In genomic region chr5:98183031-98183595, GRCm38 (mm10) we compare ENCODE assay signal across 12 mouse cellular contexts. TPM values are rescaled to one million over a fixed set of nuclear protein-coding genes. Genes with fewer than 3 reads are reported as not detected.
DNase-seq lines count a peak whose midpoint lies in the region; ATAC-seq and TF ChIP-seq lines count a peak whose summit lies in the region.
"Had no signal": no experiment of that assay in that cellular context is flagged by ENCODE, and none has a peak within 500 bp of the region (broad histone marks: within the 10 kb centered on the region; RNA-seq: fewer than 3 reads in every experiment).

No protein-coding gene starts in this region.

- TF ChIP-seq CTCF in forebrain, postnatal 0 days (IDR thresholded peaks at IDR 0.05; ENCODE audit: low read depth): no peak

- H3K27me3 ChIP-seq in kidney, embryonic 15.5 days: peaks cover 99% of the 10 kb centered on the region
- peaks cover 34% of the 10 kb centered on the region for H3K27me3 ChIP-seq in forebrain, postnatal 0 days (ENCODE audit: insufficient read depth, low read length)
- peaks cover 52% of the 10 kb centered on the region for H3K27me3 ChIP-seq in midbrain, embryonic 14.5 days (ENCODE audit: control insufficient read depth, insufficient read depth, low read length)

- no peak overlapping the region for H3K4me3 ChIP-seq in kidney, embryonic 15.5 days (replicated peaks)
- peak overlapping the region; percentile 51 for H3K4me3 ChIP-seq in forebrain, postnatal 0 days (ENCODE audit: low read depth, low read length)
- peak overlapping the region; percentile 52 for H3K4me3 ChIP-seq in midbrain, embryonic 14.5 days (replicated peaks; ENCODE audit: low read depth, low read length)
- H3K4me3 ChIP-seq: embryonic facial prominence, embryonic 13.5 days had no signal

- no peak overlapping the region for H3K9ac ChIP-seq in kidney, embryonic 15.5 days
- peak overlapping the region; percentile 65 for H3K9ac ChIP-seq in forebrain, postnatal 0 days
- H3K9ac ChIP-seq in midbrain, embryonic 14.5 days (replicated peaks; ENCODE audit: low read length): peak overlapping the region; percentile 53
- H3K9ac ChIP-seq: embryonic facial prominence, embryonic 13.5 days had no signal

- DNase-seq in kidney, postnatal 10 days: no peak
- DNase-seq in embryo, embryonic 11 days: peak; percentile 38
- DNase-seq in forebrain, postnatal 0 days: peak; percentile 71
- DNase-seq in midbrain, embryonic 14.5 days: peak; percentile 44
- no peak for DNase-seq in ovary, postnatal 14 days (ENCODE audit: low spot score)
- DNase-seq in kidney, adult 18-20 months: no peak
- DNase-seq: adrenal gland, postnatal 14 days; thymus, postnatal 36 days had no signal

- H3K9me3 ChIP-seq in kidney, embryonic 15.5 days (replicated peaks): no peaks in the 10 kb centered on the region
- H3K9me3 ChIP-seq in forebrain, postnatal 0 days (ENCODE audit: low read length): no peaks in the 10 kb centered on the region
- no peaks in the 10 kb centered on the region for H3K9me3 ChIP-seq in midbrain, embryonic 14.5 days (ENCODE audit: control insufficient read depth, low read length)
- H3K9me3 ChIP-seq: embryonic facial prominence, embryonic 13.5 days had no signal

- 3% methylated on average over 14 of the region's 14 CpGs for WGBS in kidney, embryonic 15.5 days
- 3% methylated on average over 14 of the region's 14 CpGs for WGBS in forebrain, postnatal 0 days
- under 1% methylated on average over 14 of the region's 14 CpGs for WGBS in midbrain, embryonic 14.5 days

- ATAC-seq in kidney, embryonic 15.5 days (replicated peaks; ENCODE audit: low FRiP score): no peak
- 0 out of 2 replicates have a peak, but pooled peaks have one; percentile 3 for ATAC-seq in forebrain, postnatal 0 days
- no peak for ATAC-seq in midbrain, embryonic 14.5 days (ENCODE audit: low FRiP score, low TSS enrichment)
- no peak for ATAC-seq in frontal cortex, adult (ENCODE audit: low TSS enrichment)

- H3K36me3 ChIP-seq in kidney, embryonic 15.5 days: no peaks in the 10 kb centered on the region
- H3K36me3 ChIP-seq in forebrain, postnatal 0 days (ENCODE audit: insufficient read depth): no peaks in the 10 kb centered on the region
- H3K36me3 ChIP-seq in midbrain, embryonic 14.5 days (ENCODE audit: control insufficient read depth, insufficient read depth, low read length): no peaks in the 10 kb centered on the region
- H3K36me3 ChIP-seq: embryonic facial prominence, embryonic 13.5 days had no signal

- no peak overlapping the region for H3K27ac ChIP-seq in kidney, embryonic 15.5 days
- peak overlapping the region; percentile 81 for H3K27ac ChIP-seq in forebrain, postnatal 0 days (ENCODE audit: low read depth, low read length)
- peak overlapping the region; percentile 55; the same call in 1 of the 2 replicates for H3K27ac ChIP-seq in midbrain, embryonic 14.5 days (replicated peaks; ENCODE audit: low read depth, low read length)
- H3K27ac ChIP-seq: embryonic facial prominence, embryonic 13.5 days; macrophage had no signal

- peaks cover 37% of the 10 kb centered on the region for H3K4me1 ChIP-seq in kidney, embryonic 15.5 days
- H3K4me1 ChIP-seq in forebrain, postnatal 0 days (ENCODE audit: insufficient read depth): 0 out of 2 replicates have a peak, but pooled peaks cover 3% of the 10 kb centered on the region
- H3K4me1 ChIP-seq in midbrain, embryonic 14.5 days (ENCODE audit: control insufficient read depth, insufficient read depth, low read length): peaks cover 40% of the 10 kb centered on the region

- H3K4me2 ChIP-seq in kidney, embryonic 15.5 days: 0 out of 2 replicates have a peak overlapping the region, but pooled peaks have one; percentile 3
- H3K4me2 ChIP-seq in forebrain, postnatal 0 days (ENCODE audit: low read depth): peak overlapping the region; percentile 83
- H3K4me2 ChIP-seq in midbrain, embryonic 14.5 days (ENCODE audit: low read length): peak overlapping the region; percentile 89
- H3K4me2 ChIP-seq: embryonic facial prominence, embryonic 13.5 days had no signal

RNA-seq across cellular contexts. Expression of gene Prdm8, which starts 16.1 kb away (rescaled TPM):
- 0.08 TPM in 1 of 2 replicates, not detected in the other for polyA plus RNA-seq in kidney, embryonic 15.5 days (2015; fragmentation: Nextera tagmentation; extraction: Ambion mirVana)
- total RNA-seq in forebrain, postnatal 0 days (2014; rRNA removed): 17.5 and 25.6 TPM in 2 replicates
- polyA plus RNA-seq in forebrain, postnatal 0 days (2015; fragmentation: Nextera tagmentation; extraction: Ambion mirVana): 1.8 and 2.4 TPM in 2 replicates
- polyA plus RNA-seq in midbrain, embryonic 14.5 days (2014; fragmentation: Nextera tagmentation; extraction: Ambion mirVana): 3.5 and 4.4 TPM in 2 replicates
- polyA plus RNA-seq: macrophage had no signal

Comparison
In these comparisons a context has a peak if more than half of its experiments do, and no peak if none do; other contexts are left out.
1. H3K4me2 ChIP-seq: peak in every context shown above with its lines; median percentile 89 in midbrain, embryonic 14.5 days; 83 in forebrain, postnatal 0 days; 3 in kidney, embryonic 15.5 days.
2. DNase-seq: peak in embryo, embryonic 11 days (single experiment), forebrain, postnatal 0 days (single experiment) and midbrain, embryonic 14.5 days (single experiment); none in kidney, postnatal 10 days (single experiment), ovary, postnatal 14 days (single experiment) and kidney, adult 18-20 months (single experiment).